Mouse (Mus musculus): ENCODE measurements around the gene Vps33a.

GRCm38 (mm10) chr5:123609843-123610242, 37.0 kb upstream of the Vps33a start:
- peak; percentile 94 for TF ChIP-seq CTCF (IDR thresholded peaks at IDR 0.05; ENCODE audit: borderline replicate concordance, extremely low read depth, insufficient read depth, insufficient read length)
- no peak for TF ChIP-seq POLR2A (IDR thresholded peaks at IDR 0.05; ENCODE audit: borderline replicate concordance, extremely low read depth, insufficient read depth, insufficient read length, poor library complexity, severe bottlenecking)

All from brain, embryonic 14.5 days (tissue).